Mouse (Mus musculus): ENCODE results near the gene Gxylt1. TPM values are rescaled to one million over a fixed set of nuclear protein-coding genes. Genes with fewer than 3 reads are reported as not detected.
"Not testable (repeated sequence)": the region's sequence is repeated elsewhere in the genome, so short reads cannot be mapped to it uniquely, and the experiment has no call there.

The Gxylt1 gene
- polyA plus RNA-seq, 1 experiment: 3.7 TPM

DNA sequence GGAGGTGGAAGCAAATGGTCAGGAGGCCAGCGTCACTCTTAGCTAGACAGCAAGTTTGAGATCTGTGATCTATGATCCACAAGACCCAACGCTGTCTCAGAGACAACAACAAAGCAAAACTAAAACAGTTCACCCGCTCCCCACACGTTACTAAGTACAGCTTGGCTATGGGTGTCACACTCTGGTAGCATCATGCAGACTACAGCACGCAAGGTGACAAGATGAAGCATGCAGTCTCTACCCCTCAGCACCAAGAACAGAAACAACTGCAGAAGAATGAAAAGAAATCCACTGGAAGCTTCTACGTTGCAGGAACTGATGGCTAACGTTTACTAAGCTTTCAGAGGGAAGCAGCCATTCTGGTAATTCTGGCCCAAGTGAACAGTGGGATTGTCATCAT lies 11.4 kb downstream of the Gxylt1 start:
- no peak for DNase-seq (ENCODE audit: low read depth)

DNA sequence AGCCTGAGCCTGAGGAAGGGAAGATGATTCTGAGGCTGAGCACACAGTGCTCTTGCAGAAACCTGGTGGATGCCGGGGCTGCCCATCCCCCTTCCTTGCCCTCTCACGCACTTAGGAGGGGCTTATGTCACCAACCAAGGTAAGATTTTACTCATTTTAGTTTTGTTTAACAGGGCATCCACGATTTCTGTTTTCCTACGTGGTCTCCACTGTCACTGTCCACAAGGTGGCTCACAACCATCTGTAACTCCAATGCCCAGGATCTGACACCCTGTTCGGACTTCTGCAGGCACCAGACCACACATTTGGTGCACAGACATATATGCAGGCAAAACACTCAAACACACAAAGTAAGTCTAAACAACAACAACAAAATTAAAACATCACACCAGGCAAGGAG lies 12.2 kb downstream of the Gxylt1 start:
- DNase-seq (ENCODE audit: low read depth): no peak

DNA sequence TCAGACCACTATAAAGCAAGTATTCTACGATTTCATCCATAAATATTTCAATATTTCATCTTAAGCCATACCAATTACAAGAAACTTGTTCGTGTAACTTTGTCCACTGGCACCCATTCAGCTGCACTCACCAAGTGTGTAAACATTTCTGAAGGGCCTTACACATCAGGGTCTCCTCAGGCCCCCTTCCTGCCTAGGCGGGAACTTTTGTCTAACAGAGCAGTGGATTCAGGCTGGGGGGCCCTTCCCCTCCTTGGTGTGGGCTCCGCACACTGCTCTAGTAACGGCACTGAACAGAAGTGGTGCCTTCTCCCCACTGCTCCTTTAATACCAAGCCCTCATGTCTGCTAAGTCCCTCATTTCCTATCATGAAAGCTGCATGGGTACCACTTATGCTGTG lies 12.7 kb downstream of the Gxylt1 start:
- no peak for DNase-seq (ENCODE audit: low read depth)

DNA sequence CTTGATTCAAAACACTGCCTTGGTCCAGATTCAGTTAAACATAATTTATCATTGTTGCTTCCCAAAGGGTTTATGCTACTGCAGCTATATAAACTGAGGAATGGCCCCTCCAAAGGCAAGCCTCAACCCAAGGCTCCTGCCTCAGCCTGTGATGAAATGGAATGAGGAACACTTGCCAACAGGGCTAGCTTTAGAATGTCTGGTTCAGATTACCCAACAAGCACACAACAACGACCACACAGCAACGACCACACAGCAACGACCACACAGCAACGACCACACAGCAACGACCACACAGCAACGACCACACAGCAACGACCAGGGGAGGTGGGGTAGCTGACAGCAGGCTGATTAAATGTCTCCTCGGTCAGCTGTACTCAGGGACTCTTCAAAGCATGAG lies 15.0 kb downstream of the Gxylt1 start:
- DNase-seq (ENCODE audit: low read depth): no peak

DNA sequence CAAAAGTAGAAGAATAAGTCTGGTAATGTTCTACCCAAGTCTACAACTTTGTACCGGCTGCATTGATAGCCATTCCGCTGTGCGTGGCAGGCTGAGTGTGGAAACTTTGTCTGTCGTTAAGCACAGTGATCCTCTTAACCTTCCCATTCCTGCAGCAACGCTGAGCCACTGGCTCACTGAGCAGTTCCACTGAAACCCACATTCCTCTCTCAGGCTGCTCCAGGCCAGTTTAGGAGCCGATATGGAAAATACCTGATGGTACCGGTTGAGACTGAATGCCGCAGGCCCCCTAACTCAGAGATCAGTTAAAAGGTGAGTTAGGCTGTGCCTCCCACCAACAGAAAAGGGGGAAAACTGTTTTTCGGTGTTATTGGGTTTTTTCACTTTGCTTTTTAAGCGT lies 19.7 kb downstream of the Gxylt1 start:
- no peak for DNase-seq (ENCODE audit: low read depth)

DNA sequence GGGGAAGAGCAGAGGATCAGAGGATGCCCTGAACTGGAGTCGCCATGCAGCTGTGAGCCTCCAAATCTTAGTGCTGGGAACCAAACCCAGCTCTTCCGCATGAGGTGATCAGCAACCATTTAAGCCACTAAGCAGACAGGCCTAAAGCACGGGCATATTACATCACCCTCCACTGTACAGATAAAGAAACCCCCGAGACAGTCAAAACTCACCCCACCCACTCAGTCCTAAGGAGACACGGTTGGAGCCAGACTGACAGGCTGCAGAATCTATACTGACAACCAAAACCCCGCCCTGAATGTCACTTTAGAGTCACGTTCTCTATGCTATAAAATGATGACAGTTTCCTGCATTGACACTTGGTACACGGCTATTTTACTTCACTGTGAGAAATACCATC lies 21.8 kb downstream of the Gxylt1 start:
- DNase-seq (ENCODE audit: low read depth): no peak

DNA sequence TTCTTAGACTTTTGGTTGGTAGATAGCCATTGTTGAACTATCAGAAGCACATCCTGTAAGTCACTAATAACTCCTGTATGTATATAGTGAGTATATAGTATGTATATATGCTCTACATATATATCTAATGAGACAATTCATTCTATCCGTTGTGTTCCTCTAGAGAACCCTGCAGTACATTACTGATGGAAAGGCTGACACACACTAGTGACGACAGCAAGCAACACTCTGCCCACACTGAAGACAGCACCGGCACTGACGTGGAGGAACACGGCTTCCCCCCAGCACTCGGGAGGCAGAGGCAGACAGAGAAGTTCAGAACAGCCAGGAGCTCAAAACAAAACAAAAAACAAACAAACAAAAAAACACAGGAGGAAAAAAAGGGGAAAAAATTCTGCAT lies 22.6 kb downstream of the Gxylt1 start:
- no peak for DNase-seq (ENCODE audit: low read depth)

DNA sequence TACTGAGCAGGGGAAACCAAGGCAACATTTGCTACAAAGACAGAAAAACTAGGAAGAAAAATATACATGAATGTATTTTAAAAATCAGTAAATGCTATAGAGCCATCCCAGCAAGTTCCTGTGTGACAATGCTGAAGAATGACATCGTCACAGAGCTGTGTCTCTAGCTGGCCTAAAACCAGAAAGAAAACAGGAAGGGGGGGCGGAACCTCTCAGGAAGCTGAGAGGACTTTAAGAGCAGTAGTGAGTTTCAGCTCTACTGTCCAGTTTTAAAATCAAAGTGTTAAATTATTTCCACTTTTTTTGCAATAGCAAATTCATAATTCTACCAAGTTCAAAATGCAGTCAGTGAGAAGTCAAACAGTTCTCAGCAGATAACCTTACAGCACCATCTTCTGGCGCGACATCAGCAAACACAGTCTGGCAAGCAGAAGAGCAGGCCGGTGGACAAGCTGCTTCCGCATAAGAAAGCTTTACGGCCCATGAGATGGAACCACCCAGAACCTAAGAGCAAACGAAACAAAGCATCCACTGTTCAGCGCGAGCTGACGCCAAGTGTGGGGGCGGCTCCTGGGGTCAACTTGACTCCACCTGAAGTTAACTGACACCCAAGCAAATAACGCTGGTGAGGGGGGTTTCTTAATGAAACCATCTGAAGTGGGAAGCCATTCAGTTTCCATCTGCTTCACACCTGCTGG lies 23.3 kb downstream of the Gxylt1 start:
- no peak for DNase-seq (ENCODE audit: low read depth)

DNA sequence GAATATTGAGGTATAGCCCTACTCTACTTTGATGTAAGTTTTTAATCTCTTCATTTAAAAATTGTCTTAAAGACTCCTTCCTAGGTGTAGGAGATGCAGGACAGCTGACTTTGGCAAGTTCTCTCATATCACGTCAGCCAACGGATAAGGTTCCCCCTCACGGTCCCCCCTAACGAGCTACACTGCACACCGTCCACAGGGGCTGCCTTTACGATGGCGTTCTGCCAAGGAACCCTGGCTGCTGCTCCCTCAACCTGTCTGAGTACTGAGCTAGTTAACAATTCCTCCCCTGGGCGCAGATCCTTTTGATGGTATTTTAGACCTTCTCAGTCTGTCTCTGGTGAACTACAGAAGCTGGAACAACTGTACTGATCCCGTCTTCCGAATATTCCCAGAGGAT lies 31.8 kb downstream of the Gxylt1 start:
- no peak for DNase-seq (ENCODE audit: low read depth)

DNA sequence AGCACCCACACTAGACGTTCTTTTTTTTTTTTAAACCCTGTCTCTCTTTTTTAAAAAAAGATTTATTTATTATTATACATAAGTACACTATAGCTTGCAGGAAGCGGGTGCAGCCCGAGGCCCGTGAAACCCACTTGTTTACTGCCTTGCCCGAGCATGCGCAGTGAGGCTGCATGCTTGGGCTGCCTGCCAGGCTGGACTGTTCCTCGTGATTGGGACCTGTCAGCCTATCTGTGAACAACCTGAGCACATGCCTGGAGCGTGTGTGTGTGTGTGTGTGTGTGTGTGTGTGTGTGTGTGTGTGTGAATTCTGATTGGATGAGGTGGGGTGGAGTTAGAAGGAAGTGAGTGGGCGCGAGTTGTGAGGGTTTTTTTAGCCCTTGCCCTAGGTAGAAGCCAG lies 38.5 kb downstream of the Gxylt1 start:
- DNase-seq (ENCODE audit: low read depth): not testable (repeated sequence)

DNA sequence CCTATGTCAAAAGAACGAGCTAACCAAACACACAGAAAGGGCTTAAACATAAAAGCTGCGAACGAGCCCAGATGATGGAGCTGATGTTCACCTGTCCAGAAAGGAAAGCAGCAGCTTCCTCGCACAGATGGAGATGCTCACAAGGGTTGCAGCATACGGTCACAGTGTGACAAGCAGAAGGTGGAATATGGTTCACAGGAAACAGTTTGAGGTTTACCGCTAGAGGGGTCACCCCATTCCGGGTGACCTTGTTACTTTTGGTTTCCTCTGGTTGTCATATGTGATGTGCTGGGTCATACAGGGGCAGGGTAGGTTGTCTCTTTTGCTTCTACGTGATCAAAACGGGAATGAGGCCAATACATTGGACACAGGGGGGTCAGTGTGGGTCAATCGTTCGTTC lies 46.0 kb downstream of the Gxylt1 start:
- DNase-seq (ENCODE audit: low read depth): no peak

DNA sequence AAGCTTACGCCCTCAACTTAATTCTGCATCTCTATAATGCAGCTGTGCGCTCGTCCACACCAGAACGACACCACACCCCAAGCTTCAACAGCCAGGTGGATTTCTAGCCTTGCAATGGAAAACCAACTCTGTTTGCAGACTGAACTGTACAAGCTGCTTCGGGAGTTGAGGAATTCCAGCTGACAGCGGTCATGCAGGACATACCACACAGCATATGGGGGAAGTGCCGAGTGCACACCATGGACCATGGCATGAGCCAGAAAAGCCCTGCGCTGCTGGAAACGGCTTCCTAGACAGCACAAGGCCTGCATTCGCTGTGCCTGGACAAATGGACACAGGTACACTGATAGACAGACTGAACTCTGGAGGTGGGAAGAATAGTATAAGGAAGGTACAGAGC lies 46.6 kb downstream of the Gxylt1 start:
- no peak for DNase-seq (ENCODE audit: low read depth)

DNA sequence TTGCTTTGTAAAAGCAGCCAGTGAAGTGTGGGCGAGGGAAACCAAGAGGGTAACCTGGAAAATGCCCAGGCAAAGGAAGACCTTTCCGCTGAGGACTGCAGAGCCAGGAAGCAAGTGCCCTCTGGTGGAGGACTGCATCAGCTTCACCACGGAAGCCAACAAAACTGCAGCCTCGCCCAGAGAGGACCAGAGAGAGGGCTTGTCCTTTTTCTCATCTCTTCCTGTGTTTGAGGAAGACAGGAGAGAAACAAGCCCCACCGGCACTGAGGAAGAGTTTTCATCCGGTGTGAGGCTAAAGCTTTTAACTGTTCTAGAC lies 47.3 kb downstream of the Gxylt1 start:
- DNase-seq (ENCODE audit: low read depth): no peak

DNA sequence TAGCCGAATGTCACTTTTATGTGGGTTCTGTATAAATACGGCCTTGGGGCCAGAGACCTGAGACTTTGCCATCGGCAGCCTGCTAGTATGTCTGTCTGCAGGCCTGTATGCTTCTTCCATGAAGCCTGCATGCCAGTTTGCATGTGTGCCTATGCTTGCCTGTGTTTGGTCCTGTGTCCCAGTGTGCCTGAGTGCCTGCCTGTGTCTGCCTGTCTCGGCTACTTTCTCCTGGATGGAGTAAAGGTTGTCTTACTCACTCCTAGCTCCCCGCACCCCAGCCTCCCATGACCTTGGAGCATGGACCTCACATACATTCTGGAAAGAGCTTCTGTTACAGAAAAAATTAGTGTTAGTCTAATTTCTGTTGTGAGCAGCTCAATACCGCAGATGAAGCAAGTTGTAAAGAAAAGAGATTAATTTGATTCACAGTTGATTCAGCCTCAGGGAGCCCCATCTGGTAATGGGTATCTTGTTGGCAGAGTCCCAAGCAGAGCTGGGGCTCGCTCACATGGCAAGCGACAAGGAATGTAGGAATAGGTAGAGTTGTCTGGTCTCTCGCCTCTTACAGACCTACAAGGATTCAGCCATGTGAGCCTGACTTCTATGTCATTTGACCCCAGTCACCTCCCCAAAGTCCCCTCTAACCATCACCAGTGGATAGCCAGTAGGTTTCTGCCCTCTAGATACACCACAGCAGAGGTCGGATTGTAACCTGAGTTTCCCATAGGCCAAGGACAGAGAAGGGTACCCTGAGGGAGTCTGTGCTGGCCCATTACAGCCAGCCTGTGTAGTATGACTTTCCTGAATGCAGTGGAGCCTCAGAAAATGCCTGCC lies 47.8 kb downstream of the Gxylt1 start:
- DNase-seq (ENCODE audit: low read depth): no peak

DNA sequence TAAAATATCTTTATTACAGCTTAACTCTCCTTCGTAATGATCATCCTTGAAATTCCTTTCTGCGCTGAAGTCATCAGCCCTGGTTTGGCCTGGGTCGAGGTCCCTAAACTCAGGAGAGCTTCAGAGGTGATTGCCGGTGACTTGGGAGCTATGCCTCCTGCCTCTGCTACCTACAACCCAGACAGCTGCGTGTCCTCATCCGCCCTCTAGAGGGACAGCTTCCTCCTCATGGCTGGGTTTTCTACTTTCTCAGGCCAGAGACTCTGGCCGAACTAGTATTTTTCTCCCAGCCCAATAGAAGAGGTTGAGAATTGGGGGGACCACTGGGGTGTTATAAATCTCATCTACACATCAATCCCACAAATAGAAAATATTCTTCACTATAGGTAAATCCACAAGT lies 52.5 kb downstream of the Gxylt1 start:
- DNase-seq (ENCODE audit: low read depth): no peak

DNA sequence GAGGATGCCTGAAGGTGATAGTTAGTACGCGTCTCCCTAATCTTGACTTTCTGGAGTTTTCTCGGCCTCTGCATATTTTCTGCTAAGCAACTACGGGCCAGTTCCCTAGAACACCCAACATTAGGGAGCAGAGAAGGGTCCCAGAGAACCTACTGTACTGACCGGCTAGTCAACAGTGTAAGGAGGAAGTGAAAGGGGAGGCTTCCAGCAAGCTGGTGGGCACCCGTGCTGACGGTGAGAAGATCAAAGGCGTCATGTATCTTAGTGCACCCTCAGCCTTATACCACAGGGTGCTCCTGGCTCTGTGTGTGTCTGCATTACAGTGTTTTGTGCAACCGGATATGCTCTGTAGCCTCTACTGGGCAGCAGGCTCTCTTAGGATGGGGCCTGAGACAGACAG lies 62.4 kb downstream of the Gxylt1 start:
- DNase-seq (ENCODE audit: low read depth): no peak

DNA sequence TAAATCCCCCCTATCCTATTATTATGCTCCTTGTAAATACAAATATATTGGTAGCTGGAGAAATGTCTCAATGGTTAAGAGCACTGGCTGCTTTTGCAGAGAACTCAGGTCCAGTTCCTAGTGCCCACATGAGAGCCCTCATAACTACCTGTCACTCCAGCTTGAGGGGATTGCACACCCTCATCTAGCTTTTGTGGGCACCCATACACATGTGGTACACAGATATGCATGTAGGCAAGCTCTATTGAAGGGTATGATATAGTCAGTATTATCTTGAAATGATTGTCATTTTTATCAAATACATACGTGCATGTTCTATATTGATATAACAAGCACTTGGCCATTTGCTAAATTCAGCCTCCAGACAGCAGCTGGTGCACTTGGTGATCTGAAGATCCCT lies 70.1 kb downstream of the Gxylt1 start:
- DNase-seq (ENCODE audit: low read depth): no peak

DNA sequence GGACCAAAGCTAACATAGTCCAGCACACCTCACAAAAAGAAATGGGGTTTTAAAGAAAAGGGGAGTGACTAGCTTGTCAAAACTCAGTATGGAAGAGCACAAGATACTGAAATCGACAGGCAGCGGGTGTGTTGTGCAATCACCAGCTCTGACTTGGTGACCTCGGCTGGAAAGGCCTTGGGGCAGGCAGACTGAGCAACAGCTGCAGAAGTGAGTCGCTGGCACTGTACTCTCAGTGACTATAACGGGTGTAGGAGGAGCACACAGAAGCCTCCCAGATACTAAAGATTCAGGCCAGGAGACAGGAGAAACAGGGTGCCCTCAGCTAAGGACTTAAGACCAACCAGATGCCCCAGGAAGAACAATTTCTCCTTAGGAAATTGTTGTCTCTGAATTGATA lies 73.0 kb downstream of the Gxylt1 start:
- DNase-seq (ENCODE audit: low read depth): peak; percentile 12

DNA sequence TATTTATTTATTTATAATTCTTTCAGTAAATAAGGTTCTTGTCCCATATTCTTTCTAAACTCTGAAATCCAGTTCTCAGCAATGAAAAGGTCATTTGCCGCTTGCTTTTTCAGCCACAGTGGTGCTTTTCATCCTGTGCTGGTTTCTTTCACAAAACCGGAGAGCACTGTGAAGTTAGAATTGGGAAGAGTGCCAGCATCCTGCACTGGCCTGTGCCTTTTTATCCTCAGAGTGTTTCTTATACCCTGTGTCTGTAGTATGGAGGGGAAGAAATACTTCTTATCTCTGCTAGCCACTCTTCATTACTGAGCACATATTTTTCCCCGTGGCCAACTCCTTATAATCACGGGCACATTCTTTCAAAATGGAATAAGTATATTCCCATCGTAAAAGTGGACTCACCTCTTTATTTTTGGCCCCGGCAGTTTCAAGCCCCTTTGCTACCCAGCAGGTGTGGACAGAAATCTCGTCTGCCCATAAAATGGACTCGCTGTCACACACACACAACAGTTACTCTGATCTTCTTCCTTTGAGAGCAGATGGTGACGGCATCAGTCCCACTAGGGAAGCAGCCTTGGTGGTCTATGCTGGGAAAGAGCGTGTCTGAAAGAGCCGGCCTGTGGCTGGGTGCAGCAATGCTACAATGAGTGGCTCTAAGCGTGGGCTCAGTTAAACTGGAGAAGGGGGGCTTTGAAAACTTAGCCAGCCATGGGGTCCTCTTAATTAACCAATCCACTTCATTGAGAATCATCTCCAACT lies 83.4 kb downstream of the Gxylt1 start:
- DNase-seq (ENCODE audit: low read depth): no peak
